Mouse (Mus musculus) thymus, adult 18-20 months (tissue): ENCODE results near the gene Olr1.
"Not testable (repeated sequence)": the region's sequence is repeated elsewhere in the genome, so short reads cannot be mapped to it uniquely, and the experiment has no call there.

Experiments used
- DNase-seq, 2 experiments: peaks; one replicate each; pipeline ENCODE4 v3.0.0; 2022; ENCODE audit warnings: mixed read lengths in 2 of 2

Gene Olr1

DNA sequence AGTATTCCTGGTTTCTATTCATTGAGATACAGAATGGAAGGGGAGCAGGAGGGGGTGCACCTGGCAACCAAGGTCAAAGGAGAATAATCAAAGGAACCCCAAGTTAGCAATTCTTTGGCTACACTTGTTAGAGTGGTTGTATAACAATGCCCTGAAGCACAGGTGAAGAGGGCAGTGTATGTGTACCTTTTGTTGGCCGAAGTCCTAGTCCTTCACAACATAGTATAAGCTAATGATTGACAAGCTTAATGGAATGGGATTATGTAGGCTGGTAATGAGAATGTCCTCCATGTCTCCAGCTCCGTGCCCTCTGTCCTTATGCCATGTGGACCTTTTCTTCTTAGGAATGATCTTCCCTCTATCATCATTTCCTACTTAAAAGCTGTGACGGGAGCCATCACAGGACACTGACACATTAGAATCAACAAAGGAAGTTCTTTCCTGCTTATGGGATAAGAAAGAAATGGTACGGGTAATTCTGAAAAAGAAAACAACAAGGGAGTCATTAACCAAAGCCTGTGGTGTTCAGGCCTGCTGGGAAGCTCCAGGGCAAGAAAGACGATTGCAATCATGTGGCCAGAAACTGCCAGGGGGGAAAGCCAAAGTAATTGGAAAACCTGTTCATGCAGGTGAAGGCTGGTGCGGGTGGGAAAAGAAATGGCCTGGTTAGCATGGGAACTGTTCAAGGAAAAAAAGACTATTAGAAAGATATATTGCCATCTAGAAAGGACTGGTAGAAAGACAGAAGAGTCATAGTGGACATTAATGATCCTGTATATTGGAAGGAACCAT, 3.4 kb upstream of the Olr1 start:
- DNase-seq = no peak

GRCm38 (mm10) chr6:129503471-129503870, 3.5 kb downstream of the Olr1 start:
- no peak for DNase-seq

- DNase-seq = not testable (repeated sequence)
These were observed 7.4 kb downstream of the Olr1 start for GRCm38 (mm10) chr6:129499516-129499915.

- DNase-seq = no peak
These were observed 9.4 kb downstream of the Olr1 start for GRCm38 (mm10) chr6:129497345-129498218.

GRCm38 (mm10) chr6:129494924-129495323, 12.0 kb downstream of the Olr1 start:
- no peak for DNase-seq

DNA sequence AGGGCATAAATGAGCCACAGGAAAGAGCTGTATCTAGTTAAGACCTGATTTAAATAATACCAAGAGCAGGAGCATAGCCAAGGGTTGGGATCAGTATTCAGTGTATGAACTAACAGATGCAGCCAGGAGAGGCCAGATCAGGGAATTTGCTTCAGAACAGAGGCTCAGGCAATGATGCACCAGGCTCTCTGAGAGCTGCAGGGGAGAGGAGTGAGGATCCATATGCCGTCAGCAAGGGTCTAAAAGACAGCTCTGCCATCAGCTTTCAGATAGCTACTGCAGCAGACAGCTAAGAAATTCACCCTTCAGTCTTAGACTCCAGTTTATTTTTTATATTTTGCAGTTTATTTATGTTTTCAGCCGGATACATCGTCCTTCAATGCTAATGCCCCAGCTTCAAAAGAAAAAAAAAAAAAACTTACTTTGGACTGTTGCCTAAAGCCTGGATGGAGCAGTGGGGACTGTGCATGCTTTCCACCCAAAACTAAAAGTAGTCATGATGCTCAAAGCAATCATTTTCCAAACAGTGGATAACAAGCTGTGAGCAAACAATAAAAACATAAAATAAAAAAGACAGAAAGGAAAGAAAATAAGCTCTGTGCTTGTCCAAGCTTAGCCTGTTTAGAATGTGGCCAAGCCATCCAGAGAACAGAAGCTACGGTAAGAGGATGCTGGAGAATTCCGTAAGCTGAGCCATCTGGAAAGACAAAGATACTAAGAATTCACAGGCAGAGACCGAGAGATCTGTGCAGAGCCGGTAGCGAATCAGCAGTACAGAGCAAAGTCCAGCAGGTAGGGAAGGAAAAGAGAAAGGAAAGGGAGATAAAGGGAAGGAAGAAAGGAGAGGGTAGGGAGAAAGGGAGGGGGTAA, 26.6 kb downstream of the Olr1 start:
- no peak for DNase-seq

GRCm38 (mm10) chr6:129476404-129477126, 30.4 kb downstream of the Olr1 start:
- no peak for DNase-seq

- no peak for DNase-seq
These were observed 34.3 kb downstream of the Olr1 start for GRCm38 (mm10) chr6:129472627-129473026.

- no peak for DNase-seq
These were observed 35.6 kb downstream of the Olr1 start for GRCm38 (mm10) chr6:129471386-129471785.

GRCm38 (mm10) chr6:129451411-129452039, 55.4 kb downstream of the Olr1 start, which contains the start of gene Clec1a:
TSS of gene Clec1a (minus strand) at chr6:129452000.
- no peak for DNase-seq

DNA sequence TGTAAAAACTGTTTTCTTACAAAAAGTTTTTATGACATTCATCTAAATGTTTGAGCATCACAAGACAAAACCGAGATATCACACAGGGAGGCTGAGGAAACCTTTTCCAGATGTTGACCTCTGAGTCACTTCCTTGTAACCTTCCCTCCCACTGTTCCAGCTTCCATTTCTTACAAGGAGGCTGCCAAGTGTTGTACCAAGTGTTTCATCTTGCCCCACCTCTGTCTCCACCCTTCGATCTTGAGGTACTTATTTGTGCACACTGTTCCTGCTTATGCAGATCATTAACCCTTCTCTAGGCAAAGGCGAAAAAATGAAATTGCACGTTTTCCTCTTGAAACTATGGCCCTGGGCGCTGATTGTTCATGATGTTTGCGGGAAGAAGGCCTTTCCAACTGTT, 57.2 kb downstream of the Olr1 start:
- no peak for DNase-seq

DNA sequence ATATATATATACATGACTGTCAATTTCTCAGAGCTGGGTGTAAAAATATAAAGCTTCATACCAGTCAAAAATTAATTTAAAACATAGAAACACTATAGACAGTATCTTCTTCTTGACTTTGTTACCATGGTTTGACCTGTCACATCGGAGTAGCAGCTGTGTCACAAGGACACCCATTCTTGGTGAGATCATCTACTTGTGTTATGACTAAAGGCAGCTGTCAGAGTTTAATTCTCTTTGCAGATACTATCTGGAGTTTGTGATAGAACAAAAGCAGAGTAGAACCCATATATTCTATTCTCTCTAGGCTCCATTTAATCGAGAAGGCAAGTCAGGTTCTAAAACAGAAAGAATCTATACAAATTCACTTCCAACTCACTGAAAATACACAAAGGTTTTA, 68.9 kb downstream of the Olr1 start:
- DNase-seq = no peak

DNA sequence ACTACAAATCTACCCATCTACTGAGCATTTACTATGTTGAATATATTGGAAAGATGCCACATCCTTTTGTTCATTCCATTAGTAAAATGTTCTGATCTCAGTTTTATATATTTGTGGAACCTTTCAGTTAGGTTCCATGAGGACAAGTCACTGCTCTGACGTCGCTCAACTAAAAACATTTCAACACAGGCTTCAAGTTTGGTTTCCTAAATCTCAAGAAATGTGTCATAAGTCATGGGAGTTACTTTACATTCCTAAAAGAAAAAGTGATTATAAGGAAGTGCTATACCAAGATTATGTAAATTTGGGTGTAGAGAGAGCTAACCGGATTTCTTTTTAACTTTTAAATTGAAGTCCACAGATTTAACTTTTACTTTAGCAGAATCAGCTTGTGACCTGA, 70.9 kb downstream of the Olr1 start:
- DNase-seq = no peak
